Mouse (Mus musculus): Measurements from ENCODE around the gene Snurf. TPM values are rescaled to one million over a fixed set of nuclear protein-coding genes. Genes with fewer than 3 reads are reported as not detected.

Snurf gene
- total RNA-seq (2021): 98.1 and 107 TPM in 2 replicates
- long read RNA-seq, experiment 1: 0 reads
- long read RNA-seq, experiment 2: 0 reads

GRCm38 (mm10) chr7:60004606-60005330, at the start of gene Snurf, which contains the start of gene Gm38393:
Snurf (minus strand) TSS chr7:60005049.
Gm38393 (minus strand) TSS chr7:60005064.
- DNase-seq: peak; percentile 73

- no peak for DNase-seq
Measured at GRCm38 (mm10) chr7:60047481-60048201, 42.8 kb upstream of the Snurf start.

GRCm38 (mm10) chr7:60013186-60013585, 8.3 kb upstream of the Snurf start:
- DNase-seq: no peak

- no peak for DNase-seq
Measured at GRCm38 (mm10) chr7:60007727-60008360, 3.0 kb upstream of the Snurf start.

- no peak for DNase-seq
Measured at GRCm38 (mm10) chr7:60006262-60006661, 1.4 kb upstream of the Snurf start.

GRCm38 (mm10) chr7:60003921-60004605, 786 bp downstream of the Snurf start:
- peak; percentile 44 for DNase-seq

- no peak for DNase-seq
Measured at GRCm38 (mm10) chr7:60003006-60003865, 1.6 kb downstream of the Snurf start.

GRCm38 (mm10) chr7:59978646-59979045, 26.2 kb downstream of the Snurf start:
- no peak for DNase-seq

Other genes with a start within 250 kb of the Snurf start
- gene Gm38393, start within 50 bp of the Snurf start, total RNA-seq (2021): 2.3 and 3.3 TPM in 2 replicates
- 36.0 and 40.7 TPM in 2 replicates for gene Snrpn, start 135.2 kb upstream of the Snurf start, total RNA-seq (2021)